Mouse (Mus musculus): ENCODE measurements around the gene Cbln1.

Gene Cbln1

GRCm38 (mm10) chr8:87472271-87473236 lies at the start of gene Cbln1:
TSS of gene Cbln1 (minus strand) at chr8:87472609.
- peak; percentile 88 to 95 for DNase-seq (ENCODE audit: low spot score in 2 of 2)

- no peak for DNase-seq (ENCODE audit: low spot score in 2 of 2)
Measured at GRCm38 (mm10) chr8:87517132-87517531, 44.7 kb upstream of the Cbln1 start.

- DNase-seq (ENCODE audit: low spot score in 2 of 2): no peak
Measured at GRCm38 (mm10) chr8:87513796-87514195, 41.4 kb upstream of the Cbln1 start.

DNA sequence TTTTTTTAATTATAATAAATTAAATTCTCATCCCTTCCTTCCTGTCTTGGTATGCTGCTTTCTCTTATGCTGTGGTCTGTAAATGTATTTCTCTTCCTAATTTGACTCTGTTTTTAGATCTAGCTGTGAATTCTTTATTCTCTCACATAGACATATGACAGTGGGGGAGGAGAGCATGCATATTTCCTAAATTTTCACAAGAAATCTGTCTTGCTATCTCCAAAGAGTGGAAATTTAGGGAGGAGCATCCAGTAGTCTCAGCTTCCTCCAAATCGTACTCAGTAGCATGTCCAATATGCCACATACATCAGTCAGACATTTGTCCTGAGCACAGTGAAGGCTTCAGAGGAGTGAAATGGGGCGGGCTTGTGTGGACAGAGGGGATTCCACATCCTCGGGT lies 40.9 kb upstream of the Cbln1 start:
- DNase-seq (ENCODE audit: low spot score in 2 of 2): no peak

DNA sequence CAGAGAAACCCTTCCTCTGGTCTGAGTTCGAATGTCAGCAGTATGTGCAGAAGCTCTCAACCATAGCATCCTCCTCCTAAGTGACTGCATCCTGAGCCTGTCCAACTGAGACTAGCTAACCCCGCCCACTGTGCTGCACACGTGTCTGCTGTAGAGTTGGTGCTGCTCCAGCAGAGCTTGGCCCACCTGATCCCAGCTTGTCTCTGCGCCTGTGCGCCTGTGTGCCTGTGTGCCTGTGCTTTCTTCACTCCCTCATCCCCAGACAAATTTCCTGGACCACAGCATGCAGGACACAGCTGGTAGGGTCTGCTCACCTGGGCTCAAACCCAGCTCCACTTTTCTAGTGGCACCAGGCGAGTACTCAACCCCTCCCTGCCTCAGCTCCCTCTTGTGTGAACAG lies 40.2 kb upstream of the Cbln1 start:
- no peak for DNase-seq (ENCODE audit: low spot score in 2 of 2)

DNA sequence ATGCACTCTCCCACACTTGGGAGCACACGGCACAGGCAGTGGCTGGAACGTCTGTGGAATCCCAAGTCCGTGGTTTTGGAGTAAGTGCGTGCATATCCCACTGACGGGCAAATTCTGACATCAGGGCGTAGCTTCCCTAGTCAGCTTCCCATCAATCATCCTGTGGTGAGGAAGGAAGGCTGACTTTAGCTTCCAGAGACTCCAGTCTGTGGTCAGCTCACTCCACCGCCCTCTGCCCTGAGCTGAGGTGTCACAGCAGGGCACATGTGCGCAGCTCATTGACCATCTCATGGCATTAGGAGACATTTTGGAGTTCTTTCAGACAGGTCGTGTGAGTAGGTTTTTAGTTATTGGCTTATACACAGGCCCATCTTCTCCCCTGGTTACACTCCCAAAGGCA lies 34.6 kb upstream of the Cbln1 start:
- DNase-seq (ENCODE audit: low spot score in 2 of 2): no peak

- DNase-seq (ENCODE audit: low spot score in 2 of 2): no peak
Measured at GRCm38 (mm10) chr8:87504441-87504840, 32.0 kb upstream of the Cbln1 start.

DNA sequence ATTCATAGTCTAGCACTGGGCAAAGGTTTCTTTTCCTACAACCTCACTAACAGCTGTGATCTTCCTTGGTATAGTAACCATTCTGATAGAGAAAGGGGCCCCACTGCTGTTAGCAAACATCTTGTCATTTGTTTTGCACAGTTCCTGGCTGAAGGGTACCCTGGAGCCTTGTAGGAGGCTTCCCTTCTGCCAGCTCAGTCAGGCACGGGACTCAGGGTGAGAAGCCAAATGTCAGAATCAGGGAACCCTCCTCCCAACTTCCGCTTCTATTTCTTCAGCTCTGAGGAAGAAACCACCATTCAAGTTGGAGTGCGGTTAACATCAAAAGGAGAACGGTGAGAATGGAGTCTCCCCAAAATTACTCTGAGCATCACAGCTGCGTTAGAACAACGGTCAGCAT lies 30.3 kb upstream of the Cbln1 start:
- DNase-seq (ENCODE audit: low spot score in 2 of 2): no peak

DNA sequence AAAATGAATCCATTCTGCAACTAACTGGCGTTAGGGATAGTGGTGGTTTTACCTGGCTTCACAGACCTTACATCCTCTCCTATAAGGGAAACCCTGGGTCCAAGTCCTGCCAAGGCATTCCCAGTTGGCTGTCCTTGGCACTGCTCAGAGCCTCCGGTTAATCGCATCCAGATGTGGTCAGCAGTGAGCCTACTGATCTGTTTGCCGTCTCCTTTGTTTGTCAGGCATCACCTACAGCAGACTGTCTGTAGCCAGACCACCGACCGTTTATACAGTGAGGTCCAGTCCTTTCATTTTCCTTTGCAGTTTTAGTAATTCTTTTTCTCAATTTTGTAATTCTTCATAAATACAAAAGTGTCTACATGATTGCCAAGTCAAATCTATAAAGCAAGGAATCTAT lies 25.2 kb upstream of the Cbln1 start:
- DNase-seq (ENCODE audit: low spot score in 2 of 2): no peak

DNA sequence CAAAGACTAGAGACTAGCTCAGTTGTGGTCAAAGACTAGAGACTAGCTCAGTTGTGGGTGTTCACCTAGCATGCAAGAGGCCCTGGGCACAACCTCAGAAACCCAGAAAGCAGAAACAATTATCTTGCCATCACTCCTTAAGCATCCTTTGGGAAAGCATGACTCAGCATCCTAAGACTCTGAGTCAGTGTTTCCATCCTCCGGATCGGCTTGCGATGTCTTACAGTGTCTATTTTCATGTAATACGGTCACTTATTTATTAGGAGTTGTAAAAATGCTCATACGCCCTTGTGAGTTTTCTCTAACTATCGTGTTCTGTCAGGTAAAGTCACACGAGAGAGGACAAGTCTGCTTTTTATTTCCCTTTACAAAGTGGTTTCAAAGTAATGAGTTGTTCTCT lies 24.1 kb upstream of the Cbln1 start:
- no peak for DNase-seq (ENCODE audit: low spot score in 2 of 2)

DNA sequence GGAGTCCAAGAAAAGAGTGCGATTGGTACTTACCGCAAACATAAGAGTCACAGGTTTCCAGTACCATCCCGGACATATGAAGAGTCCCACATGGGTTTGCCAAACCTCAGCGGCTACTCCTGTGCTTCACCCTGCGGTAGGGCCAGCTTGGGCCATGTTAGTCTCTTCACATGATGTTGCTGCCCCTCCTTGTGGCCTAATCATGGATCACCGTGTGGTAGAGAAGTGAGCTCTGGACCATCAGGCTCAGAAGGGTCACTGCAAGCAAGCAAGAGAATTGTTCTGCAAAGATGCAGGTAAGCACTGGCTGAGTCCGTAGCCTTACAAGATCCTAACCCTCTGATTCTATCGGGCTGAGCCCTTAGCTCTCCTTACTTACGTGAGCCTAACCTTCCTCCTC lies 22.5 kb upstream of the Cbln1 start:
- DNase-seq (ENCODE audit: low spot score in 2 of 2): no peak

GRCm38 (mm10) chr8:87489841-87490415 lies 17.5 kb upstream of the Cbln1 start:
- no peak for DNase-seq (ENCODE audit: low spot score in 2 of 2)

DNA sequence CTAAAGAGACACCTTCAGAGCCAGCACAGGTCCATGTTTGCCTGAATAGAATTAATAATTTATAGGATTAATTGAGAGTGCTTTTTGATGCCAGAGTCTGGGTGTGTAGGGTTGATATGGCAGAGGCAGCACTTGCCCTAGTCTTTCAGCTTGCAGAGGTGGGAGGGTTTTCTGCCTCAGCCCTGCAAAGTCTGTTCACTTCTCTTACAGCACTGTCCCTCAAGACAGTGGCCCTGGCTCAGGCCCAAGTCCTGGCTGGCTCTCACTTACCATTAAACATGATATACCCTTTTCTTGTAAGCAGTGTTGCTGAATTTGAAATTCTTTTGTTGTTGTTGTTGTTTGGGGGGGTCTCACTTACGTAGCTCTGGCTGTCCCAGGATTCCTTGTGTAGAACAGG lies 9.0 kb upstream of the Cbln1 start:
- no peak for DNase-seq (ENCODE audit: low spot score in 2 of 2)

GRCm38 (mm10) chr8:87478221-87478620 lies 5.8 kb upstream of the Cbln1 start:
- no peak for DNase-seq (ENCODE audit: low spot score in 2 of 2)

- no peak for DNase-seq (ENCODE audit: low spot score in 2 of 2)
Measured at GRCm38 (mm10) chr8:87477102-87477645, 4.8 kb upstream of the Cbln1 start.

DNA sequence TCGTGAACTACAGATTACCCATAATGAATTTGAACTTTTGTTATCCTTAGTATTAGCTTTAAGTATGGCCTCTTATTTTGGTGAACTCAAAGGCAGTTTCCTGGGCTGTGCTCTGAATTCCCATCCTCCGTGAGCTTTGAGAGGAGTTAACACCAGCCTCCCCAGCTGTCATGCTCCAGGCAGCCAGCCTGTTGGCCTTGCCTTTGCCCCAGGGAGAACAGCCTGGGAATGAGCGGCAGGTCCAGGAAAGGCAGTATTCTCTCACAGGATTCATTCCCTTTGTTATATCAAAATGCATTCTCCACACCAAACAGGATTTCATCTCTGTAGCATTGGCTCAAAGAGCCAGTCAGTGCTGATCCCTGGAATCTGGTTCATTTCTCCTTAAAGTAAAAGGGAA lies 3.1 kb upstream of the Cbln1 start:
- DNase-seq (ENCODE audit: low spot score in 2 of 2): peak in 1 of 2 experiments; percentile 42

DNA sequence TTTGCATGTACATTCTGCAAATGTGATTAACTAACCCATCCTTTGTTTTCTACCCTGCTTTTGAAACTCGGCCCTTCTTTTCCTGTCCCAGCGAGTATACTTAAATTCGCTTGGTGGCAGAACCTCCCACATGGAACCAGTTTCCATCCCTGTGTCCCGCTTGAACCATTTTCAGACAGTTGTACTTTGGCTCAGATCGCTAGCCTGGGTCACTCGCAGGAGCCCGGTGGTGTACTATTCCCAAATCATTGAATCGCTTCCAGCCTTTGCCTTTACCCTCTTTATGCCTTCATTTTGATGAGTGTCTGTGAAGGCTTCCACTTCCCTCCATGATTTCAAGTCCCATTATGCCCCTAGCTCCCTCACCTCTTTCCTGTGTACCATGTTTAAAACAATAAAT lies 2.0 kb upstream of the Cbln1 start:
- DNase-seq (ENCODE audit: low spot score in 2 of 2): no peak

DNA sequence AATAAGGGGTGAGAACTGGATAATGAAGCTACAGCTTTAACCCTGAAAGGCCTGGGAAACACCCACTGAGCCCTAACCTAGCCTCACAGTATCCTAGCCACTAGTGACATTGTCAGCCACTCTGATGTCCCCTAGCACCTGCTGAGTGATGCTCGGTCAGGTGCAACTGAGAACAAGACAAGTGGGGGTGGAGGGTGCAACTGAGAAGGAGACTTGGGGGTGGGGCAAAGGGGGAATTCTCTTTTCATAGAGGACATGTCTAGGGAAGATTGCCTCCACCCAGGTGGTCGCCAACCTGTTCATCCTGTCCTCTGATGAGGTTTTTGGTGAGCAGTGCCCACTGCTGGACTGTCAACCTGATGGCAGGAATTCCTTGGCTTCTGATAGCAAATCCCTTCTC lies 1.5 kb upstream of the Cbln1 start:
- DNase-seq (ENCODE audit: low spot score in 2 of 2): peak in 1 of 2 experiments; percentile 18

DNA sequence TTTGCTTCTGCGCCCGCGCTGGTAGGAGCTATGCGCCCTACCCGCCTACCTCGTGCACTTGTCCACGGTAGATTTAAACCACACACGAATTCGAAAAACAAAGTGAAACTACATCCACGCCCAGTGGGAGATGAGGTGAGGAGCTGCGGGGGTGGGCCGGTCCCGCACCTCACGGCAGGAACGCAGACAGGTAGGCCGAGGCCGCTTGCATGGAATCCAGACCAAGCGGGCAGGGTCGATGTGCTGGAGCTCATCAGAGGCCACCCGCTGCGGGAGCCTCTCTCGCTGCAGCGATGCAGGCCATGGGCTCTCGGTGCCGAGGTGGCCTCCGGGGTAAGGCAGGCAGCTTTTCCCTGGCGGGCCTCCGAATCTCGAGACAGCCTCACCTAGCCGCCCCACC lies 905 bp upstream of the Cbln1 start:
- DNase-seq (ENCODE audit: low spot score in 2 of 2): peak in 1 of 2 experiments; percentile 26

- no peak for DNase-seq (ENCODE audit: low spot score in 2 of 2)
Measured at GRCm38 (mm10) chr8:87471603-87472270, 672 bp downstream of the Cbln1 start.

GRCm38 (mm10) chr8:87470834-87471602 lies 1.4 kb downstream of the Cbln1 start:
- no peak for DNase-seq (ENCODE audit: low spot score in 2 of 2)
